Mouse (Mus musculus) liver, postnatal 0 days (tissue): ENCODE results near the gene Cfap97d2. TPM values are rescaled to one million over a fixed set of nuclear protein-coding genes. Genes with fewer than 3 reads are reported as not detected.
A peak's percentile ranks its signal among the peaks of the same experiment; 100 is the strongest.

Source experiments
- ATAC-seq: fragments of 200-750 bp; cut with Nextera tagmentation; 2 replicates; pipeline ENCODE4 v1.8.0; 2017; ENCODE audit warnings: mild to moderate bottlenecking, moderate library complexity
- DNase-seq: peaks from one replicate; pipeline ENCODE4 v3.0.0-alpha.2; 2016
- H3K27ac ChIP-seq: fragments of 300-500 bp; sonication (generic); 2 replicates; pipeline ENCODE4 v1.5.1; 2014; ENCODE audit warnings: antibody characterized with exemption, moderate library complexity, mild to moderate bottlenecking, low read depth
- H3K27me3 ChIP-seq: fragments of 300-500 bp; sonication (generic); 2 replicates; pipeline ENCODE4 v1.6.1; 2014; ENCODE audit warnings: low read length, control low read depth, mixed read lengths; ENCODE audit not compliant: insufficient read depth
- H3K36me3 ChIP-seq: fragments of 300-500 bp; sonication (generic); replicated peaks from 2 replicates; pipeline ENCODE4 v1.6.1; 2014; ENCODE audit warnings: mild to moderate bottlenecking, control low read depth, low read length, moderate library complexity, mixed read lengths; ENCODE audit not compliant: insufficient read depth
- H3K4me1 ChIP-seq: fragments of 300-500 bp; sonication (generic); 2 replicates; pipeline ENCODE4 v1.6.1; 2014; ENCODE audit warnings: antibody characterized with exemption, mild to moderate bottlenecking, control low read depth; ENCODE audit not compliant: insufficient read depth
- H3K4me2 ChIP-seq: fragments of 300-500 bp; sonication (generic); 2 replicates; pipeline ENCODE4 v1.6.1; 2014; ENCODE audit warnings: low read depth, mild to moderate bottlenecking, low read length, moderate library complexity, mixed read lengths
- H3K4me3 ChIP-seq: fragments of 300-500 bp; sonication (generic); 2 replicates; pipeline ENCODE4 v1.5.1; 2014; ENCODE audit warnings: low read depth, low read length
- H3K9ac ChIP-seq: fragments of 300-500 bp; sonication (generic); replicated peaks from 2 replicates; pipeline ENCODE4 v1.6.1; 2014; ENCODE audit warnings: mild to moderate bottlenecking, moderate library complexity
- H3K9me3 ChIP-seq: fragments of 300-500 bp; sonication (generic); 2 replicates; pipeline ENCODE4 v1.6.1; 2016; ENCODE audit warnings: mild to moderate bottlenecking, control low read depth, low read length, mixed read lengths
- CTCF ChIP-seq: sonication (generic); IDR thresholded peaks from 2 replicates; pipeline ENCODE4 v1.5.1; 2016; ENCODE audit warnings: antibody characterized with exemption, low read depth
- EP300 ChIP-seq: IDR thresholded peaks from 2 replicates; pipeline ENCODE4 v1.6.1; 2016; ENCODE audit warnings: antibody characterized with exemption, low read depth, mild to moderate bottlenecking
- WGBS: fragments of 180-500 bp; shearing (Covaris S2); extraction: QIAGEN DNeasy Blood & Tissue Kit; methylation state at CpG from one replicate; pipeline ENCODE4 v1.1.7; 2014; ENCODE audit not compliant: insufficient replicate concordance; 5-methylcytosine and 5-hydroxymethylcytosine counted together
- polyA plus RNA-seq: library from polyadenylated mRNA; unstranded; fragments of >200 nt; fragmentation: Nextera tagmentation; extraction: Ambion mirVana; gene quantifications from 2 replicates; pipeline ENCODE4 v1.2.1, GENCODE M21; 2015

Cfap97d2 gene
- polyA plus RNA-seq, 1 experiment from 2014 or later, result not detected

DNA sequence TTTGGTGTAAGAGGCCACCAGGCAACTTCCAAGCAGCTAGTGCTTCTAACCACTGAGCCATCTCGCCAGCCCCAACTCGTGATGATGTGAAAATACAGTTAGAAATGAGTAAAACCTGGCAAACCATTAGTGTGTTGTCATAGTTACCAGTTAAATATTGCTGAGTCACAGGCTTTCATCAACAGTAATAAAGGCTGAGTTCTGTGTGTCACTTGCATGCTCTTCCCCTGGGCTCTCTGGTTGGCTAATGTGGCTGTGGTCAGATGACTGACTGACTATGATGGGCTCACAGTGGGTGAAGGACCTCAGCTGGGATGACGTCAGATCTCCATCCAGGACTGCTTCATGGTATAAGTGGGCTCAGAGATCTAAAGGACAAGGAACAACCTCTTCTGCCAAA, 74.8 kb downstream of the Cfap97d2 start:
- no peak for TF ChIP-seq CTCF
- no peak for TF ChIP-seq EP300
- WGBS, result 65% methylated on average over 3 of the region's 3 CpGs
- DNase-seq (no peak), ATAC-seq (no peak)
- Histone ChIP-seq H3K4me2 (no peak overlapping the region), H3K9ac (no peak overlapping the region), H3K27me3 (no peaks in the 10 kb centered on the region), H3K9me3 (no peaks in the 10 kb centered on the region), H3K27ac (no peak overlapping the region), H3K4me1 (peaks cover 6% of the 10 kb centered on the region), H3K36me3 (peaks cover 50% of the 10 kb centered on the region), H3K4me3 (no peak overlapping the region)

- peak; percentile 95 for ATAC-seq
Observed at GRCm38 (mm10) chr8:13785250-13785763, 79.6 kb downstream of the Cfap97d2 start, which contains the start of gene Upf3a. Gene Upf3a, plus strand, starts transcription at chr8:13785615.

DNA sequence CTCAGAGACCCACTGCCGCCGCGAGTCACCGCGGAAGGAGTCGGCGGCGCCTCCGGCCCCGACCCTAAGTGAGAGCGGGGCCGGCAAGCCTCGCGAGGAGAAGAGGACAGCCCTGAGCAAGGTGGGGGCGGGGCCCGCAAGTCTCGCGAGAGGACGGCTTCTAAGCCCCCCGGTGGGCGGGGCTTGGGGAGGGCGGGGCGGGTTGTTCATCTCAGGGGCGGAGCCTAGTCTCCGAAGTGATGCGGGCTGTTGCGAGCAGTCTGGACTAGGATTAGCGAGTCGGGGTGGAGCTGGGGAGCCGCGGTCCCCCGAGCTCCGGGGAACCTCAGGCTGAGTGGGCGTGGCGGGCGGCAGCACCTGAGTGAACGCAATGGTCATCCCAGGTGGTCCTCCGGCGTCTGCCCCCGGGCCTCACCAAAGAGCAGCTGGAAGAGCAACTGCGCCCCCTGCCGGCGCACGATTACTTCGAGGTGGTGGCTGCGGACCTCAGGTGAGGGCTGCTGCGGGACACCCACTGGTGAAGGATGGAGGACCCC, 80.1 kb downstream of the Cfap97d2 start:
- Histone ChIP-seq H3K4me3 (peak overlapping the region; percentile 73), H3K27me3 (no peaks in the 10 kb centered on the region), H3K4me1 (peaks cover 11% of the 10 kb centered on the region), H3K4me2 (peak overlapping the region; percentile 79), H3K9me3 (no peaks in the 10 kb centered on the region), H3K9ac (peak overlapping the region; percentile 85), H3K27ac (peak overlapping the region; percentile 97), H3K36me3 (peaks cover 30% of the 10 kb centered on the region)
- peak; percentile 99 for DNase-seq
- WGBS, result 1% methylated on average over 45 of the region's 47 CpGs
- TF ChIP-seq EP300 (peak; percentile 71; the same call in 1 of the 2 replicates), CTCF (peak; percentile 95)
- ATAC-seq, result peak; percentile 95

More at GRCm38 (mm10) chr8:13785250-13785763, 79.6 kb downstream of the Cfap97d2 start, which contains the start of gene Upf3a:
- WGBS, result under 1% methylated on average over 47 of the region's 47 CpGs
- H3K4me2 ChIP-seq, result peak within 1 kb of the TSS; percentile 79
- peak within 1 kb of the TSS; percentile 85 for H3K9ac ChIP-seq
- H3K27me3 ChIP-seq, result no peaks in the 10 kb centered on the region
- TF ChIP-seq EP300, result no peak
- peak; percentile 93 for TF ChIP-seq CTCF
- no peaks in the 10 kb centered on the region for H3K9me3 ChIP-seq
- peak within 1 kb of the TSS; percentile 97 for H3K27ac ChIP-seq
- peaks cover 34% of the 10 kb centered on the region for H3K36me3 ChIP-seq
- H3K4me3 ChIP-seq, result peak within 1 kb of the TSS; percentile 73
- H3K4me1 ChIP-seq, result peaks cover 11% of the 10 kb centered on the region
- peak; percentile 95 for DNase-seq

DNA sequence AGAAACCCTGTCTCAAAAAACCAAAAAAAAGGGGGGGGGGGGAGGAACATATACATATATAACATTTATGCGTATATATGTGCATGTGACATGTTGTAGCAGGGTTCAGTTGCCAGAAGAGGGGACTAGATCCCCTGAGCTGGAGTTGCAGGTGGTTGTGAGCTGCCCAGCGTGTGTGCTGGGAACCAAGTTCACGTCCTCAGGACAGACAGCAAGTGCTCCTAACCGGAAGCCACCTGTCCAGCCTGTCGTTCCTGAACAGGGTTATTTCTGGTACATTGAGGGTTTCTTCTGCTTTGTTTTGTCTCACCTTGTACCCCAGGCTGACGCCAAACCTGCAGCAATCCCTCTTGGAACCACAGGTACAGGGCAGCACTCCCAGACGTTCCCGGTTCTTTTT, 83.9 kb downstream of the Cfap97d2 start:
- ATAC-seq (no peak), DNase-seq (no peak)
- WGBS, result 89% methylated on average over 8 of the region's 8 CpGs
- no peak overlapping the region for H3K9ac ChIP-seq
- TF ChIP-seq EP300, result no peak
- no peak for TF ChIP-seq CTCF
- H3K4me1 ChIP-seq, result peaks cover 8% of the 10 kb centered on the region
- H3K36me3 ChIP-seq, result peaks cover 27% of the 10 kb centered on the region
- H3K4me3 ChIP-seq, result no peak overlapping the region
- H3K4me2 ChIP-seq, result no peak overlapping the region
- H3K27ac ChIP-seq, result no peak overlapping the region
- H3K9me3 ChIP-seq, result no peaks in the 10 kb centered on the region
- H3K27me3 ChIP-seq, result no peaks in the 10 kb centered on the region

Other genes starting within 250 kb of the Cfap97d2 start
- 9.0 and 9.3 TPM in 2 replicates for gene Gas6, start 211.4 kb upstream of the Cfap97d2 start, polyA plus RNA-seq
- gene 1700029H14Rik, start 143.4 kb upstream of the Cfap97d2 start, polyA plus RNA-seq, result not detected in 2 replicates
- 9.9 and 11.4 TPM in 2 replicates for gene Rasa3, start 28.3 kb upstream of the Cfap97d2 start, polyA plus RNA-seq
- 24.6 and 27.3 TPM in 2 replicates for gene Cdc16, start 51.8 kb downstream of the Cfap97d2 start, polyA plus RNA-seq
- gene Upf3a, start 79.7 kb downstream of the Cfap97d2 start, polyA plus RNA-seq, result 15.1 and 16.8 TPM in 2 replicates
- not detected in 2 replicates for gene AF366264, start 132.5 kb downstream of the Cfap97d2 start, polyA plus RNA-seq
- 4.3 and 5.0 TPM in 2 replicates for gene Champ1, start 163.8 kb downstream of the Cfap97d2 start, polyA plus RNA-seq
- gene Coprs, start 184.4 kb downstream of the Cfap97d2 start, polyA plus RNA-seq, result 6.2 and 6.5 TPM in 2 replicates